Mouse (Mus musculus) embryonic facial prominence, embryonic 14.5 days (tissue): ENCODE measurements around the gene Afg3l1. TPM values are rescaled to one million over a fixed set of nuclear protein-coding genes. Genes with fewer than 3 reads are reported as not detected.
"Not testable (repeated sequence)": the region's sequence is repeated elsewhere in the genome, so short reads cannot be mapped to it uniquely, and the experiment has no call there.

ENCODE experiments used
- ATAC-seq: fragments of 200-750 bp; cut with Nextera tagmentation; 2 replicates; pipeline ENCODE4 v1.8.0; 2017; ENCODE audit warnings: low read depth, moderate number of reproducible peaks, moderate TSS enrichment
- DNase-seq: peaks from one replicate; pipeline ENCODE4 v3.0.0-alpha.2; 2015; ENCODE audit warnings: low spot score
- H3K27ac ChIP-seq: fragments of 300-500 bp; sonication (generic); replicated peaks from 2 replicates; pipeline ENCODE4 v1.5.1; 2014; ENCODE audit warnings: low read depth, mild to moderate bottlenecking, low read length, moderate library complexity
- H3K27me3 ChIP-seq: fragments of 300-500 bp; sonication (generic); replicated peaks from 2 replicates; pipeline ENCODE4 v1.6.1; 2014; ENCODE audit warnings: low read length; ENCODE audit not compliant: control insufficient read depth, insufficient read depth
- H3K36me3 ChIP-seq: fragments of 300-500 bp; sonication (generic); 2 replicates; pipeline ENCODE4 v1.6.1; 2014; ENCODE audit warnings: low read length, mixed read lengths; ENCODE audit not compliant: control insufficient read depth, insufficient read depth
- H3K4me1 ChIP-seq: fragments of 300-500 bp; sonication (generic); 2 replicates; pipeline ENCODE4 v1.6.1; 2014; ENCODE audit warnings: antibody characterized with exemption, low read length; ENCODE audit not compliant: control insufficient read depth, insufficient read depth
- H3K4me2 ChIP-seq: fragments of 300-500 bp; sonication (generic); 2 replicates; pipeline ENCODE4 v1.6.1; 2014; ENCODE audit warnings: low read depth, mild to moderate bottlenecking, low read length, moderate library complexity, mixed read lengths
- H3K4me3 ChIP-seq: fragments of 300-500 bp; sonication (generic); 2 replicates; pipeline ENCODE4 v1.5.1; 2014; ENCODE audit warnings: low read depth, mild to moderate bottlenecking, low read length
- H3K9ac ChIP-seq: fragments of 300-500 bp; sonication (generic); 2 replicates; pipeline ENCODE4 v1.6.1; 2014; ENCODE audit warnings: low read depth, mild to moderate bottlenecking, low read length, moderate library complexity, mixed read lengths
- H3K9me3 ChIP-seq: fragments of 300-500 bp; sonication (generic); 2 replicates; pipeline ENCODE4 v1.6.1; 2016; ENCODE audit warnings: low read length; ENCODE audit not compliant: control insufficient read depth
- WGBS: fragments of 180-500 bp; shearing (Covaris S2); extraction: QIAGEN DNeasy Blood & Tissue Kit; methylation state at CpG from one replicate; pipeline ENCODE4 v1.1.7; 2014; 5-methylcytosine and 5-hydroxymethylcytosine counted together
- polyA plus RNA-seq: library from polyadenylated mRNA; unstranded; fragments of >200 nt; fragmentation: Nextera tagmentation; extraction: Ambion mirVana; gene quantifications from 2 replicates; pipeline ENCODE4 v1.2.1, GENCODE M21; 2014

Gene Afg3l1
- polyA plus RNA-seq, 1 experiment from 2014 or later = 33.5 TPM

DNA sequence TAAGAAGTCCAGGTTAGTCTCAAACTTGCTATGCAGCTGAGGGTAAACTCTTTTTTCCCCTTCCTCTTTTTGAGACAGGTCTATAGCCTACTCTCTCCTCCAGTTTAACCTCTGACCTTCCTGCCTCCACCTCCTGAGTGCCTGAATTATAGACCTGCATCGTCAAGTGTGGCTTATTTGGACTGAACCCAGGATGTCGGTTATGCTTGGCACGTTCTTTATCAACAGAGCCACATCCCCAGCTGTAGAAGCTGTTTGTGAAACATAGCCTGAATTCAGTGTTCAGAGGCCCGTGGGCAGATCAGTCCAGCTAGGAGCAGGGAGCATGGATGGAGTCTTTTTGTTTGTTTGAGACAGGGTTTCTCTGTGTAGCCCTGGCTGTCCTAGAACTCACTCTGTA lies 25.6 kb upstream of the Afg3l1 start:
- Histone ChIP-seq H3K27ac (no peak overlapping the region), H3K9ac (no peak overlapping the region), H3K4me3 (no peak overlapping the region), H3K36me3 (peaks cover 70% of the 10 kb centered on the region), H3K4me2 (no peak overlapping the region), H3K4me1 (no peaks in the 10 kb centered on the region), H3K9me3 (no peaks in the 10 kb centered on the region), H3K27me3 (no peaks in the 10 kb centered on the region)
- no peak for DNase-seq
- ATAC-seq = no peak
- WGBS = 82% methylated on average over 4 of the region's 4 CpGs

DNA sequence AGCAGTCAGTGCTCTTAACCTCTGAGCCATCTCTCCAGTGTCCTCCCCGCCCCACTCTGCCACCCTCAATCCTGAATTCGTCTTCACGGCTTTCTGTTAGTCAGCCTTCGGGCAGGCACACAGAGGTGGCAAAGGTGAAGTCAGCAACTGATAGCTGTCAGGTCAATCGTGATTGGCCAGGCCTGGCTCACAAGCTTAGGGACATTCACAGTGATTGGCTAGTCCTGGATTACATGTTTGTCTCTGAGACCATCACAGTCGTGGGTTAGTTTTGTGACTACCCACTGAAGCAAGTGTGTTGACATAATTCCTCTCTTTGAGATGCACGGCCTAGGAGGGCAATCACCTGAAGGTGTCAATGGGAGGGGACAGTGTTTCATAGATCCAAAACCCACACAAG lies 24.4 kb upstream of the Afg3l1 start:
- no peak overlapping the region for H3K4me2 ChIP-seq
- H3K4me3 ChIP-seq = no peak overlapping the region
- WGBS = 86% methylated on average over 7 of the region's 7 CpGs
- H3K9me3 ChIP-seq = no peaks in the 10 kb centered on the region
- H3K9ac ChIP-seq = no peak overlapping the region
- no peaks in the 10 kb centered on the region for H3K4me1 ChIP-seq
- ATAC-seq (no peak), DNase-seq (no peak)
- no peak overlapping the region for H3K27ac ChIP-seq
- H3K36me3 ChIP-seq = peaks cover 80% of the 10 kb centered on the region
- no peaks in the 10 kb centered on the region for H3K27me3 ChIP-seq

DNA sequence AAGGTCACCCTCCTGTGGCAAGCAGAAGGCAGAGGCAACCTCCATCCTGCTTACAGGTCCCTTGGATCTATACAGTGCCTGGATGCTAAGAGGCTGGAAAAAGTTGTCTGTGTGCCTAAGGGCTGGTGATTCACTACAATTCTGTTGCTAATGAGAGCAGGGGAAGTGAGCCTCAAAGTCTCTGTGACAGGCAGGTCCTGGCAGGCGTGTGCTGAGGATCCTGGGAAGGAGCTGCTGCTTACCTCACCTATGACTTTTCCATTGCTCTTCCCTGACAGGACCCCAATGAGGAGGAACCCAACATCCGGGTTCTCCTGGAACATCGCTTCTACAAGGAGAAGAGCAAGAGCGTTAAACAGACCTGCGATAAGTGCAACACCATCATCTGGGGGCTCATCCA lies 23.8 kb upstream of the Afg3l1 start:
- Histone ChIP-seq H3K9ac (no peak overlapping the region), H3K4me2 (no peak overlapping the region), H3K4me1 (no peaks in the 10 kb centered on the region), H3K36me3 (peaks cover 82% of the 10 kb centered on the region), H3K27ac (no peak overlapping the region), H3K27me3 (no peaks in the 10 kb centered on the region), H3K4me3 (no peak overlapping the region), H3K9me3 (no peaks in the 10 kb centered on the region)
- peak; percentile 31 for DNase-seq
- 82% methylated on average over 5 of the region's 5 CpGs for WGBS
- ATAC-seq = no peak

DNA sequence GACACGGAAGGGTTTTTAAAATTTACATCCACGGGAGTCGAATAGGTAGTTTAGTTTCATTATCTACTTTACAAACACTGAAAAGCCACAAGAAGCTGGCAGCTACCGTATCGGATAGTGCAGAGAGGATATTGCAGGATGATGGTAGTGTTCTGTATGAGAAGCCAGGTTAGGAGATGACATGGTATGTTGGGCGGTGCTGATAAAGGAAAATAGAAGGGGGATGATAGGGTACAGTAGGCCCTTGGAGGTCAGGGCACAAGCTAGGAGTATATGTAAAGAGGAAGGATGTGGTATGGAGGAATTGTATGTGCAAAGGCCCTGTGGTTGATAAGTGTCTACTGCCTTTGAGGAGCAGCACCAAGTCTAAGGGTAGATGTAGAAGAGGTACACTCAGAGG lies 23.1 kb upstream of the Afg3l1 start:
- no peaks in the 10 kb centered on the region for H3K9me3 ChIP-seq
- no peaks in the 10 kb centered on the region for H3K27me3 ChIP-seq
- peaks cover 82% of the 10 kb centered on the region for H3K36me3 ChIP-seq
- H3K4me2 ChIP-seq = no peak overlapping the region
- ATAC-seq = no peak
- no peak overlapping the region for H3K27ac ChIP-seq
- H3K4me3 ChIP-seq = no peak overlapping the region
- 93% methylated on average over 6 of the region's 6 CpGs for WGBS
- no peak for DNase-seq
- H3K4me1 ChIP-seq = no peaks in the 10 kb centered on the region
- H3K9ac ChIP-seq = no peak overlapping the region

DNA sequence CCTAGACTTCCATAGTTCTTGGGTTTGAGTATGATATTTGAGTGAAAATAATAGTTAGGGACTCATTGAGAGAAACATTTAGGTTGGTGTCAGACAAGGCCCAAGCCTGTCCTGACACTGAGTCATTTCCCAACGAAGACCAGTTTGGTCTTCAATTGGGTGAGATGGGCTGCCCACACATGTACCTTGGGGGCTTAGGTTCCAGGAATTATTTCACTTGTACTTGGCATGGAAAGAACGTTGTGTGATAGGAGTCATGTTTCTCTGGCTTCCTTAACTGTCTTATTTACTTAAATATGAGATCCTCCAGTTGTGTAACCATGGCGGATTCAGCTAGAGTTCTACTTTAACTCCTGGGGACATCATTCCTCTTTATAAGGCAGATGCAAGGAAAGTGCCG lies 14.1 kb upstream of the Afg3l1 start:
- Histone ChIP-seq H3K4me2 (no peak overlapping the region), H3K36me3 (peaks cover 45% of the 10 kb centered on the region), H3K4me3 (no peak overlapping the region), H3K4me1 (no peaks in the 10 kb centered on the region), H3K9me3 (no peaks in the 10 kb centered on the region), H3K27me3 (no peaks in the 10 kb centered on the region), H3K27ac (no peak overlapping the region), H3K9ac (no peak overlapping the region)
- DNase-seq = no peak
- no peak for ATAC-seq
- WGBS = 80% methylated on average over 4 of the region's 4 CpGs

DNA sequence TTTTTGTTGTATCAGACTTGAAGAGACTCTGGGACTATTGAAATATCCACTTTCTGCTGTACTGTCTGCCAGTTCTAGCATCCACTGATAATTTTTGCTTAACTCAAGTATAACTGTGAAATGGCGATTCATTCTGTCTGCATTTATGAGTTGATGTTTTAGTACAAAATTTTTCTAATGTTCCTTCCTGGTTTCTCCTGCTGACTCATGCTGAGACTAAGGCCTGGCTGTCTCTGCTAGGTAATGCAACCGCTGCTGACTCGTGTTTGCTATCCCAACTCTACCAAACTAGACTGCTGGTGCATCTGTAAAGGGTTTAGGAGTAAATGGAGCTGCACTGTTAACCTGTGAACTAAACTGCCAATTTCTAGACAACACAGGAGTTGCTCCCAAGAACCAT lies 10.2 kb upstream of the Afg3l1 start:
- 69% methylated on average over 3 of the region's 3 CpGs for WGBS
- Histone ChIP-seq H3K36me3 (0 out of 2 replicates have a peak, but pooled peaks cover 8% of the 10 kb centered on the region), H3K9me3 (no peaks in the 10 kb centered on the region), H3K27me3 (no peaks in the 10 kb centered on the region), H3K4me1 (no peaks in the 10 kb centered on the region), H3K9ac (no peak overlapping the region), H3K4me3 (no peak overlapping the region), H3K27ac (no peak overlapping the region), H3K4me2 (no peak overlapping the region)
- DNase-seq (no peak), ATAC-seq (no peak)

DNA sequence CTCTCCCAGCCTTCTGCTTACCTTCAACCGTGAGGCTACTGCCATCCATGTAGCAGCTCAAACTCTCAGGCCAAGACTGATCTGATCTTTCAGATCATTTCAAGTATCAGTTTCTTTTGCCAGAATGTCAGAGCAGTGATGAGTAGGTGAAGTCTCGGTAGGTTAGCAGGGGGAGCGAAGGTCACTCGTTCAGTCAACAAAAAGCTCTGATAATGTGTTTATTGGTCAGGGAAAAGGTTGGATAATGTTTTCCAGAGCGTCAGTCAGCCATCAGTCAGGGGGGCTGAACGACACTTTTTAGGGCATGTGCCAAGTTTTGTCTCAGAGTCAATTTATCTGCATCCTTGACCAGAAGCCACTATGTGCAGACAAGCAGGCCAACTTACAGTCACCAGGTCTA lies 4.7 kb upstream of the Afg3l1 start:
- not testable (repeated sequence) for H3K27ac ChIP-seq, H3K4me2 ChIP-seq, H3K27me3 ChIP-seq, H3K9ac ChIP-seq, ATAC-seq, DNase-seq, H3K9me3 ChIP-seq, H3K4me1 ChIP-seq, H3K36me3 ChIP-seq, H3K4me3 ChIP-seq
- 71% methylated on average over 6 of the region's 6 CpGs for WGBS

DNA sequence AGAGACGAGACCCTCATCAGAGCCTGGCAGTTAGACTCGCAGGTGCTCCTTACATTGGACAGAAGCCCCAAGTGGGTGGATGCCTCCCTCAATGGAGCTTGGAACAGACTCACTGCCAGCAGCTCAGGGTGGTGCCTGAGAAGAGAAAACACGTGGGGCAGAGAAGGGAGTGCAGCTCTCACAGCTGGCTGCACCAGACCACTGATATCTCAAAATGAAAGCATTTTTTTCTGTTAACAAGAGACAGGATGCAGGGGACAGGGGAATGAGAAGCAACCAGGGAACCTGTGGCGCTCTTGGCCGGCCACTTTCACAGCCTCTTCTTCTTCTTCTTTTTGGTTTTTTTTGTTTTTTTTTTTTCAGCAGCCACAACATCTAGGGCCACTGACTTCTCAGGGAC lies 3.2 kb upstream of the Afg3l1 start:
- ATAC-seq, H3K36me3 ChIP-seq, H3K4me2 ChIP-seq, H3K27ac ChIP-seq, H3K9ac ChIP-seq, H3K4me3 ChIP-seq, H3K9me3 ChIP-seq, H3K27me3 ChIP-seq, DNase-seq: not testable (repeated sequence)
- H3K4me1 ChIP-seq = peaks cover 14% of the 10 kb centered on the region
- 63% methylated on average over 5 of the region's 5 CpGs for WGBS

DNA sequence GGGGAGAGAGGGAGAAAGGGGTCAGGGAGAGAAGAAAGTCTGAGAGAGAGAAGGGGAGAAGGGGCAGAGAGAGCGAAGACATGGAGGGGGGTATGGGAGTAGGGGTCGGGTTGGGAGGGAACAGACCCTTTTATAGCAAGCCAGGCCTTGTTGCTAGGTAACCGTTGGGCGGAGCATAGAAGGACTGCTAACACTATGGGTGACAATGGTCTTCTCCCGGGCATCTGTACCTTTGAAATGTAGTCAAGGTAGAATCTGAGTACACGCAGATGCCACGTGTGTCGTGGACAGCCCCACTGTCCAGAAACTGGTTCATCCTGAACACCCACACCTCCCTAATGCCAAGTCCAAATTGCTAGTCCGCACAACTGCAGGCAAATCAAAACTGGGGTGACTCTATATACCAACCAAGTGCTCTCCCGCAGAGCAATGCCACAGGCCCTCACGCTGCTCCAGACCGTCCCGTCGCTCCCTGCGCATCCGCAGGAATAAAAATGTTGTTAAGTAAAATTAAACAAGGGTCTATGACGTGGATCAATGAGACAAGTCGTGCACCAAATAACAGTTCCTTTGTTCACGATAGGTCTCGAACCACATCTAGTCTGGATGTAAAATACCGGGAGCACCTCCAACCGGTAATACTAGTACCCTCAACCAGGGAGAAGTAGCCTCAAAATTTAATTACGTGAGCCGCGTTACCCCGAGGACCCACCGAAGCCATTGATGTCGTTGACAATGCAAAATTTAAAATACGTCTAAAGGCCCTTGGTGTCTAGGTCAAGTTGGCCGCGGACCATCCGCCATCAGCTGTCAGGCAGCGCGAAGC lies 579 bp upstream of the Afg3l1 start:
- Histone ChIP-seq H3K27me3 (no peaks in the 10 kb centered on the region), H3K9ac (peak overlapping the region; percentile 84), H3K27ac (peak overlapping the region; percentile 93), H3K4me1 (peaks cover 14% of the 10 kb centered on the region), H3K4me2 (peak overlapping the region; percentile 79), H3K4me3 (peak overlapping the region; percentile 90), H3K36me3 (peaks cover 18% of the 10 kb centered on the region), H3K9me3 (no peaks in the 10 kb centered on the region)
- WGBS = 9% methylated on average over 34 of the region's 34 CpGs
- ATAC-seq = peak; percentile 31
- peak; percentile 22 for DNase-seq
